Mouse (Mus musculus) ES-Bruce4 (cell line): Measurements from ENCODE around the gene Letm1. TPM values are rescaled to one million over a fixed set of nuclear protein-coding genes. Genes with fewer than 3 reads are reported as not detected.

Experiments
- H3K27ac ChIP-seq: 2 replicates; pipeline ENCODE4 v1.5.1; 2012; ENCODE audit warnings: low read length, inconsistent platforms; ENCODE audit not compliant: insufficient read depth
- H3K27me3 ChIP-seq: 2 replicates; pipeline ENCODE4 v1.6.1; 2012; ENCODE audit warnings: mild to moderate bottlenecking, low read length, inconsistent platforms; ENCODE audit not compliant: control insufficient read depth, poor library complexity, insufficient read depth, severe bottlenecking
- H3K36me3 ChIP-seq: 2 replicates; pipeline ENCODE4 v1.6.1; 2012; ENCODE audit warnings: inconsistent platforms, mild to moderate bottlenecking, low read length, moderate library complexity; ENCODE audit not compliant: control insufficient read depth, poor library complexity, insufficient read depth, severe bottlenecking
- H3K4me1 ChIP-seq: one replicate; pipeline ENCODE4 v1.8.1; 2011; ENCODE audit warnings: low read length; ENCODE audit not compliant: control insufficient read depth, insufficient read depth
- H3K4me3 ChIP-seq: 2 replicates; pipeline ENCODE4 v1.5.1; 2011; ENCODE audit warnings: low read depth, mild to moderate bottlenecking, low read length
- H3K9ac ChIP-seq: 2 replicates; pipeline ENCODE4 v1.6.1; 2012; ENCODE audit warnings: low read depth, mild to moderate bottlenecking, inconsistent platforms; ENCODE audit not compliant: poor library complexity, severe bottlenecking
- H3K9me3 ChIP-seq: replicated peaks from 2 replicates; pipeline ENCODE4 v1.6.1; 2012; ENCODE audit warnings: mild to moderate bottlenecking, low read length, inconsistent platforms; ENCODE audit not compliant: control insufficient read depth, poor library complexity, insufficient read depth, severe bottlenecking
- CTCF ChIP-seq: IDR thresholded peaks from one replicate; pipeline ENCODE4 v1.8.1; 2011; ENCODE audit warnings: low read depth, low read length
- EP300 ChIP-seq: IDR thresholded peaks from 2 replicates; pipeline ENCODE4 v1.6.1; 2011; ENCODE audit warnings: low read depth, low read length; ENCODE audit not compliant: insufficient read depth
- POLR2A ChIP-seq: IDR thresholded peaks from one replicate; pipeline ENCODE4 v1.8.1; 2011; ENCODE audit warnings: low read length; ENCODE audit not compliant: insufficient read depth
- polyA plus RNA-seq: library from polyadenylated mRNA; stranded (reverse); fragments of >200 nt; gene quantifications from 2 replicates; pipeline ENCODE4 v1.2.4, GENCODE M21; 2011; ENCODE audit warnings: low read depth; ENCODE audit not compliant: missing spikeins, insufficient read depth, insufficient read length

Letm1 gene
- polyA plus RNA-seq, 1 experiment, result 34.2 TPM

- Histone ChIP-seq H3K4me1 (peaks cover 7% of the 10 kb centered on the region), H3K27me3 (no peaks in the 10 kb centered on the region), H3K4me3 (no peak overlapping the region), H3K27ac (no peak overlapping the region), H3K9ac (no peak overlapping the region), H3K36me3 (no peaks in the 10 kb centered on the region), H3K9me3 (no peaks in the 10 kb centered on the region)
- TF ChIP-seq CTCF (no peak), POLR2A (no peak), EP300 (no peak)
Observed at GRCm38 (mm10) chr5:33707163-33707562, 75.5 kb downstream of the Letm1 start.

GRCm38 (mm10) chr5:33706350-33706629 is 76.3 kb downstream of the Letm1 start:
- H3K4me1 ChIP-seq, result peaks cover 7% of the 10 kb centered on the region
- no peaks in the 10 kb centered on the region for H3K36me3 ChIP-seq
- TF ChIP-seq EP300 (no peak), CTCF (no peak), POLR2A (no peak)
- H3K27ac ChIP-seq, result no peak overlapping the region
- no peaks in the 10 kb centered on the region for H3K9me3 ChIP-seq
- H3K9ac ChIP-seq, result no peak overlapping the region
- no peaks in the 10 kb centered on the region for H3K27me3 ChIP-seq
- no peak overlapping the region for H3K4me3 ChIP-seq

DNA sequence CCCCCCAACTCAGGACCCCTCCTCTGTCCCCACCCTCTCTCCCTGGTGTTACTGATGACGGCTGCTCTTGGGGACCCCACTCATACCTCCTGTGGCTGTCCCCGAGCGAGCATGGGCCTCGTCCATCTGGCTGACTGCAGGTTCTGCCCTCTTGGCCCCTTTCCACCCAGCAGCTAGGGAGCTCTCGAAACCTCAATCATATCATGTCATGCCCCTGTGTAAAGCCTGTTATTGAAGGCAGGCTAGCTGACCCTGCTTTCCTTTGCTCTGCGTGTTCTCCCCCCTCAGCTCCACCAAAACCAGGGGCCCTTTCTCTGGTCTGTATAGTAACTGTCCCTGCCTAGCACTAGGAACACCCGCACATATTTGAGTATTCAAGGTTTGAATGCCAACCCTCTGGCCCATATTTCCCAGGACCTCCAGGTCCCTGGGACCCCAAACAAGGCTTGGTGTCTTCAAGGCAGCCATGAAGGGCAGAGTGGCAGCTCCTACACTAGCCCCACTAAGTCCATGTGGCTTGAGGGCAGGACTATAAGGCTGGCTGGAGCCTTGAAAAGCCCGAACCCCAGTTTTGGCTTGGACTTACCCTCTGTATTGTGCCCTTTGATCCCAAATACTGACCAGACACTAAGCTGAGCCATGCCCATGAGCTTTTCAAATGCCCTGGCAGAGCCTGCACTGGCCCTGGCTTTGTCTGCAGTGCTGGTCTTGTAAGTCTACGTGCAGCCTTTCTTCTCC is 76.8 kb downstream of the Letm1 start:
- Histone ChIP-seq H3K4me1 (peaks cover 7% of the 10 kb centered on the region), H3K36me3 (no peaks in the 10 kb centered on the region), H3K9ac (no peak overlapping the region), H3K27ac (no peak overlapping the region), H3K27me3 (no peaks in the 10 kb centered on the region), H3K9me3 (no peaks in the 10 kb centered on the region), H3K4me3 (no peak overlapping the region)
- no peak for TF ChIP-seq POLR2A
- TF ChIP-seq CTCF, result no peak
- TF ChIP-seq EP300, result no peak; the same call in 1 of the 2 replicates

DNA sequence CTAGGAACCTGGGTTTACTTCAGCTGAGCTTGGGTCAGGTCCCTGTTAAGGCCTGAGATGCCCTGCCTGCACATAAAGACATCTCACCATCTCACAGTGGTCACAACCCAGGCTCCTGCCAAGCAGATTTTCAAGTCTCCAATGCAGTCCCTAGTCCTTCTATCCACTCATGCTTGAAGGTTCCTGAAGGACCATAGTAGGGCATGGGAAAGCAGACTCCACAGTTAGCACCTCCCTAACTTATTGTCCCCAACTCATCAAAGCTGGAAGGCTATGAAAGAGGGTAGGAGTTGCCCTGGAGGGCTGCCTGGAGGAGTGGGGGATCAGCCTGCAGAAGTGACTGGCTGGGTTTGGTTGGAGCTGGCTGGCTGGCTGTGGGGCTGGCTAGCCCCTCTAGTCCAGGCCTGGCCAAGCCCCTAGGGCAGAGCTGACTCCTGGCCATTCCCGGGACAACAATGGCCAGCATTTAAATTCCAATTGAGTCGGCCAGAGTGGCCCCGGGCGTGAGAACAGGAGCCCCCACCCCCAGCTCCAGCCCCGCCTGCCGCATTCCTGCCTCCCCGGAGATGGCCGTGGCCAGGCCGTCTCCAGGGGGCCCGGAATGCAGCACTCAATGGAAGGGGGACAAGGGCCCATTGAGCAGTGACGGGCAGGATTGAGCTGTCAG is 77.5 kb downstream of the Letm1 start:
- Histone ChIP-seq H3K4me1 (peaks cover 10% of the 10 kb centered on the region), H3K36me3 (no peaks in the 10 kb centered on the region), H3K27ac (no peak overlapping the region), H3K4me3 (no peak overlapping the region), H3K9ac (no peak overlapping the region), H3K9me3 (no peaks in the 10 kb centered on the region), H3K27me3 (no peaks in the 10 kb centered on the region)
- TF ChIP-seq POLR2A, result no peak
- TF ChIP-seq EP300, result peak; percentile 75

GRCm38 (mm10) chr5:33703999-33704398 is 78.6 kb downstream of the Letm1 start:
- H3K9ac ChIP-seq, result no peak overlapping the region
- no peak overlapping the region for H3K27ac ChIP-seq
- TF ChIP-seq EP300 (no peak), CTCF (no peak), POLR2A (no peak)
- no peaks in the 10 kb centered on the region for H3K27me3 ChIP-seq
- H3K4me3 ChIP-seq, result no peak overlapping the region
- no peaks in the 10 kb centered on the region for H3K36me3 ChIP-seq
- peaks cover 10% of the 10 kb centered on the region for H3K4me1 ChIP-seq
- no peaks in the 10 kb centered on the region for H3K9me3 ChIP-seq

- TF ChIP-seq CTCF, result no peak
- no peak for TF ChIP-seq EP300
- no peak for TF ChIP-seq POLR2A
- Histone ChIP-seq H3K9ac (no peak overlapping the region), H3K4me1 (peaks cover 10% of the 10 kb centered on the region), H3K36me3 (no peaks in the 10 kb centered on the region), H3K4me3 (peak overlapping the region; percentile 29; the same call in 1 of the 2 replicates), H3K9me3 (no peaks in the 10 kb centered on the region), H3K27ac (no peak overlapping the region), H3K27me3 (no peaks in the 10 kb centered on the region)
Observed at GRCm38 (mm10) chr5:33701832-33702231, 80.8 kb downstream of the Letm1 start.
